ENCODE assay signal across 9 mouse cellular contexts in the genomic region with DNA sequence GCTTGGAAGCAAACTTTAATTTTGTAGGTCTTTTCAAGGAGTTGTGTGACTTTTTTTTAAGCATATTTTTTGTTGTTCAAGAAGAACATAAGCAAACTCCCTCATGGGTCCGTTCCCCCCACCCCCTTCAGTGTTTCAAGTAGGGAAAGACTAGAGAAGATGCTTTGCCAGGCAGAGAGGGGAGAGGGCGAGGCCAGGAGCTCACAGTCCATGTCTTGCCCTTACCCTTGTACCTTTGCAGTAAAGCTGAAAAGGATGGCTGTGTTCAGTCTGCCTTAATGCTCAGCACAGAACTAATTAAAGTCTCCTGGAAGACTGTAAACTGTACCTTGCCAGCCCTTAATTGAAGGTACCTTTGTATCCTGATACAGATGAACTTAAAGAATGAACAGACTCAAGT. TPM values are rescaled to one million over a fixed set of nuclear protein-coding genes. Genes with fewer than 3 reads are reported as not detected.
DNase-seq lines count a peak whose midpoint lies in the region; ATAC-seq and TF ChIP-seq lines count a peak whose summit lies in the region.
"Had no signal": no experiment of that assay in that cellular context is flagged by ENCODE, and none has a peak within 500 bp of the region (broad histone marks: within the 10 kb centered on the region; RNA-seq: fewer than 3 reads in every experiment).

No protein-coding gene starts in this region.

- 66% methylated on average over 2 of the region's 2 CpGs for WGBS in embryonic facial prominence, embryonic 11.5 days
- 42% methylated on average over 2 of the region's 2 CpGs for whole genome bisulfite sequencing in hindbrain, postnatal 0 days
- 63% methylated on average over 2 of the region's 2 CpGs for WGBS in midbrain, embryonic 15.5 days

- no peak for ATAC-seq in embryonic facial prominence, embryonic 11.5 days (replicated peaks; ENCODE audit: insufficient number of reproducible peaks, low FRiP score, low TSS enrichment, low read depth)
- ATAC-seq in hindbrain, postnatal 0 days = no peak
- ATAC-seq in midbrain, embryonic 15.5 days (replicated peaks) = no peak
- no peak for ATAC-seq in cerebellum, adult (ENCODE audit: insufficient number of reproducible peaks, low FRiP score, low TSS enrichment)

- no peaks in the 10 kb centered on the region for H3K9me3 ChIP-seq in embryonic facial prominence, embryonic 11.5 days (replicated peaks; ENCODE audit: control insufficient read depth, low read length)
- H3K9me3 ChIP-seq in hindbrain, postnatal 0 days (ENCODE audit: low read length) = no peaks in the 10 kb centered on the region
- H3K9me3 ChIP-seq in midbrain, embryonic 15.5 days = no peaks in the 10 kb centered on the region

- H3K36me3 ChIP-seq in embryonic facial prominence, embryonic 11.5 days (replicated peaks; ENCODE audit: control insufficient read depth, insufficient read depth, low read depth, low read length) = no peaks in the 10 kb centered on the region; the same call in 1 of the 2 replicates
- no peaks in the 10 kb centered on the region for H3K36me3 ChIP-seq in hindbrain, postnatal 0 days (ENCODE audit: insufficient read depth, low read length)
- H3K36me3 ChIP-seq in midbrain, embryonic 15.5 days (replicated peaks) = peaks cover 3% of the 10 kb centered on the region; the same call in 1 of the 2 replicates

- no peak for TF ChIP-seq CTCF in hindbrain, postnatal 0 days (IDR thresholded peaks at IDR 0.05; ENCODE audit: low read depth)

- H3K9ac ChIP-seq in embryonic facial prominence, embryonic 11.5 days (replicated peaks; ENCODE audit: low read length) = no peak overlapping the region
- H3K9ac ChIP-seq in hindbrain, postnatal 0 days (replicated peaks; ENCODE audit: low read length) = peak overlapping the region; percentile 40; the same call in 1 of the 2 replicates
- peak overlapping the region; percentile 1; the same call in 1 of the 2 replicates for H3K9ac ChIP-seq in midbrain, embryonic 15.5 days

- H3K27me3 ChIP-seq in embryonic facial prominence, embryonic 11.5 days (ENCODE audit: control insufficient read depth, insufficient read depth, low read length) = no peaks in the 10 kb centered on the region
- no peaks in the 10 kb centered on the region for H3K27me3 ChIP-seq in hindbrain, postnatal 0 days (ENCODE audit: insufficient read depth, low read length)
- no peaks in the 10 kb centered on the region for H3K27me3 ChIP-seq in midbrain, embryonic 15.5 days (replicated peaks)

- no peaks in the 10 kb centered on the region for H3K4me1 ChIP-seq in embryonic facial prominence, embryonic 11.5 days (ENCODE audit: control insufficient read depth, insufficient read depth, low read length)
- peaks cover 47% of the 10 kb centered on the region for H3K4me1 ChIP-seq in hindbrain, postnatal 0 days (ENCODE audit: insufficient read depth, low read length)
- H3K4me1 ChIP-seq in midbrain, embryonic 15.5 days = peaks cover 70% of the 10 kb centered on the region

- peak; percentile 56 for DNase-seq in kidney, adult 9 months
- DNase-seq in kidney, adult 18-20 months = no peak
- DNase-seq in embryonic facial prominence, embryonic 11.5 days (ENCODE audit: low spot score) = no peak
- DNase-seq in hindbrain, postnatal 0 days (ENCODE audit: low spot score) = no peak
- no peak for DNase-seq in adrenal gland, postnatal 4 days (ENCODE audit: low spot score in 2 of 2)
- no peak for DNase-seq in right cerebral cortex, postnatal 10 days (ENCODE audit: low spot score in 2 of 2)

- H3K4me3 ChIP-seq in embryonic facial prominence, embryonic 11.5 days (ENCODE audit: low read depth, low read length) = 0 out of 2 replicates have a peak overlapping the region, but pooled peaks have one; percentile 3
- H3K4me3 ChIP-seq in hindbrain, postnatal 0 days (ENCODE audit: low read length) = peak overlapping the region; percentile 96
- H3K4me3 ChIP-seq in midbrain, embryonic 15.5 days = peak overlapping the region; percentile 98

- peak overlapping the region; percentile 1; the same call in 1 of the 2 replicates for H3K4me2 ChIP-seq in embryonic facial prominence, embryonic 11.5 days (ENCODE audit: low read depth, low read length)
- peak overlapping the region; percentile 89 for H3K4me2 ChIP-seq in hindbrain, postnatal 0 days (ENCODE audit: low read depth, low read length)
- H3K4me2 ChIP-seq in midbrain, embryonic 15.5 days = peak overlapping the region; percentile 79

- H3K27ac ChIP-seq in embryonic facial prominence, embryonic 11.5 days (replicated peaks; ENCODE audit: low read depth, low read length) = no peak overlapping the region
- H3K27ac ChIP-seq in hindbrain, postnatal 0 days = no peak overlapping the region; the same call in 1 of the 2 replicates
- H3K27ac ChIP-seq in midbrain, embryonic 15.5 days = no peak overlapping the region

RNA-seq across cellular contexts. Expression of gene Gna13, which starts 1.7 kb away (rescaled TPM):
- polyA plus RNA-seq in embryonic facial prominence, embryonic 11.5 days (2014; fragmentation: Nextera tagmentation; extraction: Ambion mirVana) = 20.8 and 20.9 TPM in 2 replicates
- 55.0 and 69.3 TPM in 2 replicates for total RNA-seq in hindbrain, postnatal 0 days (2014; rRNA removed)
- 38.1 and 44.4 TPM in 2 replicates for polyA plus RNA-seq in hindbrain, postnatal 0 days (2015; fragmentation: Nextera tagmentation; extraction: Ambion mirVana)
- 17.3 and 17.4 TPM in 2 replicates for polyA plus RNA-seq in midbrain, embryonic 15.5 days (2015; fragmentation: Nextera tagmentation; extraction: Ambion mirVana)
- total RNA-seq in adrenal gland, postnatal 4 days (2021) = 10 to 100 TPM; 75.1 to 78.2 TPM

RNA-seq across cellular contexts. Expression of gene 9930022D16Rik, which starts 49.4 kb away (rescaled TPM):
- not detected in 2 replicates for polyA plus RNA-seq in embryonic facial prominence, embryonic 11.5 days (2014; fragmentation: Nextera tagmentation; extraction: Ambion mirVana)
- not detected in 2 replicates for total RNA-seq in hindbrain, postnatal 0 days (2014; rRNA removed)
- not detected in 2 replicates for polyA plus RNA-seq in hindbrain, postnatal 0 days (2015; fragmentation: Nextera tagmentation; extraction: Ambion mirVana)
- not detected in 2 replicates for polyA plus RNA-seq in midbrain, embryonic 15.5 days (2015; fragmentation: Nextera tagmentation; extraction: Ambion mirVana)
- not detected for total RNA-seq in adrenal gland, postnatal 4 days (2021)
- total RNA-seq: left cerebral cortex, postnatal 25 days had no signal

Comparison
In these comparisons a context has a peak if more than half of its experiments do, and no peak if none do; other contexts are left out.
1. H3K4me2 ChIP-seq: peak in every context shown above with its lines; median percentile 89 in hindbrain, postnatal 0 days; 79 in midbrain, embryonic 15.5 days; 1 in embryonic facial prominence, embryonic 11.5 days.
2. H3K4me3 ChIP-seq: peak in every context shown above with its lines; median percentile 98 in midbrain, embryonic 15.5 days; 96 in hindbrain, postnatal 0 days; 3 in embryonic facial prominence, embryonic 11.5 days.